Mouse (Mus musculus): ENCODE measurements around the gene Lin28b.

DNA sequence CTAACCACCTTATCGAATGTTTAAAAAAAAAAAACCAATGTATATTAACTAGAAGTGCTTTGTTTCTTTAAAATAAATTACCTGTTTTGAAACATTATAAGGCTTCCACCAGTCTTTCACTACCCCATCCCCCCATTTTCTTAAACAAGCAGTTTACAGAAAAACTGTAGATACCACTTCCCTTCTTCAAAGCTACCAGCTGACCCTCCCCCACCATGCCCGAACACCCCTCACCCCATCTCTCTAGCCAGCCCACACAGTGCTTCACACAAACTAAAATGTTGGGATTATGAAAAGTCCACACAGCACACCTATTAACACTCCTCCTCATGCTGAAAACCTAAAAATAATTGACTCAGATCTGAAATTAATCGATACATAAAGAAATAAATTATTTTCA is 14.9 kb downstream of the Lin28b start:
- TF ChIP-seq CTCF (conservative IDR thresholded peaks at IDR 0.05; ENCODE audit: low read length) (no peak), POU5F1 (IDR thresholded peaks at IDR 0.05; ENCODE audit: borderline replicate concordance, low read length) (no peak)
